Mouse (Mus musculus) heart, postnatal 0 days (tissue): ENCODE measurements at regions not wholly inside any gene's neighbourhood (a gene's known extent, or its start where the extent isn't known, plus 50 kb on each side); places are given as distances from the start of the nearest gene placed in this dataset.

Experiments
- CTCF ChIP-seq: IDR thresholded peaks from 2 replicates; pipeline ENCODE4 v1.5.1; 2016; ENCODE audit warnings: antibody characterized with exemption, control low read depth, low read depth
- EP300 ChIP-seq: IDR thresholded peaks from 2 replicates; pipeline ENCODE4 v1.6.1; 2016; ENCODE audit warnings: antibody characterized with exemption, low read depth

- no peak for TF ChIP-seq CTCF
- TF ChIP-seq EP300 = no peak
These were observed 630.1 kb downstream of the Nebl start for GRCm38 (mm10) chr2:17101161-17101560.
